Mouse (Mus musculus) liver, postnatal 0 days (tissue): Measurements from ENCODE around the gene Smc1b.

Experiments used
- CTCF ChIP-seq: sonication (generic); IDR thresholded peaks from 2 replicates; pipeline ENCODE4 v1.5.1; 2016; ENCODE audit warnings: antibody characterized with exemption, low read depth
- EP300 ChIP-seq: IDR thresholded peaks from 2 replicates; pipeline ENCODE4 v1.6.1; 2016; ENCODE audit warnings: antibody characterized with exemption, low read depth, mild to moderate bottlenecking

DNA sequence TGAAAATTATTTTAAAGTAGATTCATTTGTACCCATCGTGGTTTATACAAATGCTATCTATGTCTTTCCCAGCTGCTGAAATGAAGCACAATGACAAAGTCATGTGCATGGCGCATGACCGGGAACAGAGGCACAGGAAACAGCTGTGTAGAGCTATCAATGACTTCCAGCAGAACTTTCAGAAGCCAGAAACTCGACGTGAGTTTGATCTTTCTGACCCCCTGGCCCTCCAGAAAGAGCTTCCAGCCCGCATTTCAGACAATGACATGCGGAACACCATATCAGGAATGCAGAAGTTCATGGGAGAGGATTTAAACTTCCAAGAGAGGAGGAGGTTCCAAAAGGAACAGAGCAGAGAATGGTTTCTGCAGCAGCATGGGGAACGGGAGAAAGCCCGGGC, 3.4 kb upstream of the Smc1b start:
- TF ChIP-seq CTCF (no peak), EP300 (no peak)
